Mouse (Mus musculus) testis, postnatal 10 days (tissue): Measurements from ENCODE around the gene Gm11492.

Experiments used
- DNase-seq: peaks from one replicate; pipeline ENCODE4 v3.0.0; 2021; ENCODE audit warnings: low spot score

Gm11492 gene

DNA sequence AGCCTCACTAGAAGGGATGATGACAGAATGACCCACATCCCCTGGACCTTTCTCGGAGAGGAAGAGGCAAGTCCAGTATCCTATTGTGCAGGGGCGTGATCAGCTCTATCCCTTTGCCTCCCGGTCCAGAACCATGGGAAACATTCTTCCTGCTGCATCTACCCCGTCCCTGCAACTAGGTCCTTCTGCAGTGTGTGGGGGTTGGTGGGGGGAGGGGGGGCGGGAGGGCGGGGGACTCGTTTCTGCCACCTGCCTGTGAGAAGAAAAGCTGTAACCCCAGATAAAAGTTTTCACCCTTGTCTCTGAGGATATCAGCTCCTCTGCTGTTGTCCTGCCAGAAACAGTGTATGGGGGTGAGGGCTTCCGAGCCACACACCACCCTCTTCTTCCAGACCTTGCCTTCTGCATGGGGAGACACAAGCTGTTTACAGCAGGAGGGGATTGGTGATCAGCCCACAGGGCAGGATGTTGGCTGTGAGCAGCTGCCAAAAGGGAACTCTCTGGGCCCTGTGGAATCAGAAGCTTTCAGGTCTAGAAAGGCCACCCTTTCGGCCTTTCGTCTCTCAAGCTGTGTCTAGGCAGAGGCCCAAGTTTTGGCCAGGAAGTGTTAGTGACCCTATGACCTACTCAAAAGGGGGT, 12.6 kb downstream of the Gm11492 start:
- DNase-seq: no peak

- no peak for DNase-seq
These were observed 13.3 kb downstream of the Gm11492 start for GRCm38 (mm10) chr11:87579713-87580112.

DNA sequence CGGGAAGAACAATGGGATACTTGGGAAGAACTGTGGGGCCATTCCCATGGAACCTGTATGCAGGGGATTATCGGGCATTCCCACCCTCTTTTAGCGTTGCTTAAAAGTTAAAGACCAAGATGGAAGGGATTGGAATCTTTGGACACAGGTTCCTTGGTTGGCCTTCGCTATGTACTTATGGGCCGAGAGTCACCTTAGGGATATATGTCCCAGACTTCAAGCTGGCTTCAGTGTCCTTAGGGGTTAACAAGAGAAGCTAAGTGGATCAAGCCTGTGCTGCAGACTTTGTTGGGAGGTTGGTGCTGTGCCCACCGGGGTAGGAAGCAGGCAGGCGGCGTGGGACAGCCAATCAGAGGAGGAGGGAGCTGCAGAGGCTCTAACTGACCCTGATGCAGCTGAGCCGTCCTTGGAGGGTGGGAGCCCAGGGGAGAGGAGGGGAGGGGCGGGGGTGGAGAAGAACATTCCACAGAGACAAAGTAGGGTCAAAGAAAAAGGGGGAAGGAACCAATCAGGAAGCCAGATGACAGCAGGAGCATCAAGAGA, 14.2 kb downstream of the Gm11492 start:
- DNase-seq: no peak

DNA sequence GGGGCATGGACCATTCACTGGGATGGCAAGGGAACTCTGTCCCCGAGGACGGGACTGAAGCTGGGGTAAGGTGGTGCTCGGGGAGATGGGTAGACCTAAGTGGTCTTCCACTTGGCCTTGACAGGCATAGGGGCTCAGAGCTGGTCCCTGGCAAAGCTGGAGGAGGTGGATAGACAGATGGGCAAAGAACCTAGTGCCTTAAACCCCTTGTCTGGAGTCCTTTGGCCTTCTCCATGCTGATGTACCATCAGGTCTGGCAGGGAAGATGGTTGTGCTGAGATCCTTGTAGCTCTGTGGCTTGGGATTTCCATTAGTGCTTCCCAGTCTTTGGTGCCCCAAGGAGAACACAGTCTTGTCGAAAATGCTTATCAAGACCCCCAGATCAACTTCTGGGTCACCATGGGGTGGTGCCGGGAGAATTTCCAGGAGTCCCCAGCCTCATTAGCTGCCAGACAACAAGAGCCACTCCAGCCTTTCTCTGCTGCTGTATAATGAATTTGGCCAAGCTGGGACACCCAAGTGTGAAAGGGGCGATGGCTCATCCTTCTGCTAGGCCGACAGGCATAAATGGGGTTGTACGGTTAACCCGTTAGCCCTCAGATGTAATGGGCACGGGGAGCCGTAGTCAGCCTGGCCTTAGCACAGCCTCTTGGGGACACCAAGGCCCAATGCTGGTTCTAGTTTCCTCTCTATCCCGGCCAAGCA, 14.9 kb downstream of the Gm11492 start:
- DNase-seq: no peak

DNA sequence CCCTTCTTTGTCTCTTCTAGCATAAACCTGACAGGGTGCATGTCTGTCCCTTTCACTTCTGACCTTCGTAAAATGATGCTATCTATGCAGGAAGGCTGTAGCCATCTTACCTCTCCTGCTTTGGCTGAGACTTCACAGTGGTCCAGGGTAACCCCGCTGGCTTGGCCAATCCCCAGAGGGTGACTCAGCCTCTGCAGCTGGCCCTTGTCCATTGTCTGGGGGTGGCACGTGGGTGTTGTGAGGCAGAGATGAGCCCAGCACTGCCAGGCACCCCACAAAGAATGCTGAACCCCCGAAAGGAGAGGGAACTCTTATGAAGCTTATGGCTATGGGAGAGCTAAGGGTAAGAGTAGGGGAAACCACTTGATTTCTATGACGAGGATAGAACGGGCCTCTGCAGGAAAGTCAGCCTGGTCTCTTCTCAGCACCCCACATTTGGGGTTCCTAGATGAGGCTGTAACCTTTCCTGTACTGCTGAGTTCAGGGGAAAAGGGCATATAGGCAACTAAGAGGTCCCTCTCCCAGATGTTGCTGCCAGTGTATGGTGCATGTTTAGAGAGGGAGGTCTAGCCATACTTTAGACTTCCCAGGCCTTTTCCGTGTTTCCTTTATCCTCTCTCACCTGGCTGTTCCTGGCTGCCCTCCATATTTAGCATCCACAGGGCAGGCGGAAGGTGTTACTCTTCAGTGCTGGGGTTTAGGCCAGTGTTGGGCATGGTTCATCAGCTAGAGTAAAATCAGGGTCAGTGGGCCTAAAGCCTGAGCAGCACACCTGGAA, 15.7 kb downstream of the Gm11492 start:
- no peak for DNase-seq

DNA sequence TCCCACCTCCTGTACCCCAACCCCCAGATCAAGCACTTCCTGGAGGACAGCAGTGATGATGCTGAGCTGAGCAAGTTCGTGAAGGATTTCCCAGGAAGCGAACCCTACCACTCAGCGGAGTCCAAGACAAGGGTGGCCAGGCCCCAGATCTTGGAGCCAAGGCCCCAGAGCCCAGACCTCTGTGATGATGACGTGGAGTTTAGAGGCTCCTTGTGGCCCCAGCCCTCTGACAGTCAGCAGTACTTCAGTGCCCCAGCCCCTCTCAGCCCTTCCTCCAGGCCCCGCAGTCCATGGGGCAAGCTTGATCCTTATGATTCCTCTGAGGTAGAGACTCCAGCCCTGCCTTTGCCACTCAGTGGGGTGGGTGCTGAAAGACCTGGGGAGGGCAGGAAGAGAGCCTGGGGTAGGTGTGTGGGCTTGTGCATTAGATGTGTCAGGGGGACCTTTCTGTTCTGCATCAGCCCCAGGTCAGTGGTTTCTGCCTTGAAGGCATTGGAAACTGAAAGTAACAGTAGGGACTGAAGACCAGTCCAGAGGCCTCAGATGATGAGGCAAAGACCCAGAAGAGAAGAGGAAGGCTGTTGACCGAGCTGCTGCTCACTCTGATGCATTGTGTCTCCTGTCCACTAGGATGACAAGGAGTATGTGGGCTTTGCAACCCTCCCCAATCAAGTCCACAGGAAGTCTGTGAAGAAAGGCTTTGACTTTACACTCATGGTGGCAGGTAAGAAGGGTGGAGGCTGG, 17.0 kb downstream of the Gm11492 start:
- DNase-seq: no peak

DNA sequence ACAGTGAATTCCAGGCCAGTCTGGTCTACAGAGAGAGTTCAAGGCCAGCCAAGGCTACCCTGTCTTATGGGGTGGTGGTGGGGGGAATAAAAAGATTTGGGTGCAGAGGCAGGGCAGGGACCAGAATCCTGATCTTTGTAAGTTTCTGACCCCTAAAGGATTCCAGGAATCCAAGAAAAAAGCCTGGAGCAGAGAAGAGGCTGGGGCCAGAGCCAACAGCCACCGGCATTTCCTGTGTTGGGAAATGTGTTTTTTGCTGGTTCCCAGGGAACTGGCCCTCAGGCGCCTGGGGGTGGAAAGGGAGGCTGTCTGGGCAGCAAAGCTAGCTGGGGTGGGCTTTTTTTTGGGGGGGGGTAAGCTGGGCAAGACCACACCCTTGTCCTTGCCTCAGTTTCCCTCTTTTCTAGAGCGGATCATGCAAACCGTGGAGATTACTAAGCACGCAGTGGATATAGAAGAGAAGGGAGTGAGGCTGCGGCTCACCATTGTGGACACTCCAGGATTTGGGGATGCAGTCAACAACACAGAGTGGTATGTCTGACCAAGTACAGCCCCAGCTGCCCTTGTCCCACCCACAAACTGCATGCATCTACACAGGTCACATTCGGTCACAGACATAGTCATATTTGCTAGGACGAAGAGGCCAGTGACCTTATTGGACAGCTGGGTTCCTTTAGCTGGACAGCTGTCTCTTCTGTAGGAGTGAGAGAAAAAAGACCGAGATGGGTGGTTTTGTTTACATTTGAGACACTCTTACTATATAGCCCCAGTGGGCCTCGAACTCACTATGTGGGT, 18.5 kb downstream of the Gm11492 start:
- no peak for DNase-seq

DNA sequence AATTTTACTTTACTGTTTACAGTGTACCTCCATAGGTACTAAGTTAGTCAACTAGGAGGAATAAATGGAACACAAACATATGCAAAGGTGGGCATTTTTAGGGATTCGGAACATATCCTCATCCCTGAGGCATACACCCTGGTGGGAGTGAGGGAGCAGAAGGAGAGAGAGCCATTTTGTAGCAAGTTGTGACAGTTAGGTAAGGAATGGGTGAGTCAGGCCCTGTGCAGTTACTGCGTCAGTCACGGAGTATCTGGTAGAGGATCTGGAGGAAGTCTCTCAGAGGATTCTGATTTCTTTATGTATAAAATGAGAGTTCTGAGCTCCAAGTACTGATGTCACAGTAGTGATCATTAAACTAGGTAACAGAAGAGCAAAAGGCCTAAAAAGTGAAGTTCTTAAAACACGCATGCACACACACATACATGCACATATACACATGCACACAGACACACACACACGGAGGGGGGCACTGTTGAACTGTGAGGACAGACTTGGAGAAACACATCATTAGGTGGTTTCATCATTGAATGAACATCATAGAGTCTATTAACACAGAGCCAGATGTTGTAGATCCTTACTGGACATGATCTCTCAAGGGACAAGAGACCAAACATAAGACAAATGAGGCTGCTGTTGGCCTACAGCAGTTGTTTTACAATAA, 20.9 kb downstream of the Gm11492 start:
- no peak for DNase-seq

DNA sequence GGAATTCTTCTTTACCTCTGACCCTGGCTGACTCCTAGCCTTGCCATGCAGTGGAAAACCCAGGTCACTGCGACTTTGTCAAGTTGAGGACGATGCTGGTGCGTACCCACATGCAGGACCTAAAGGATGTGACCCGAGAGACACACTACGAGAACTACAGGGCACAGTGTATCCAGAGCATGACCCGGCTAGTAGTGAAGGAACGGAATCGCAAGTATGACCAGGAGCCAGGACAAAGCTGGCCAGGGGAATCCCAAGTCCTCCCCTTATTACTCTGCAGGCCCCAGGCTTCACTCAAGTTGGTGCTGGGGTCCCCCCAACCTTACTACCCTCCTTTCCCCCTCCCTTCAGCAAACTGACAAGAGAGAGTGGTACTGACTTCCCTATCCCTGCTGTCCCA, 23.2 kb downstream of the Gm11492 start:
- no peak for DNase-seq

DNA sequence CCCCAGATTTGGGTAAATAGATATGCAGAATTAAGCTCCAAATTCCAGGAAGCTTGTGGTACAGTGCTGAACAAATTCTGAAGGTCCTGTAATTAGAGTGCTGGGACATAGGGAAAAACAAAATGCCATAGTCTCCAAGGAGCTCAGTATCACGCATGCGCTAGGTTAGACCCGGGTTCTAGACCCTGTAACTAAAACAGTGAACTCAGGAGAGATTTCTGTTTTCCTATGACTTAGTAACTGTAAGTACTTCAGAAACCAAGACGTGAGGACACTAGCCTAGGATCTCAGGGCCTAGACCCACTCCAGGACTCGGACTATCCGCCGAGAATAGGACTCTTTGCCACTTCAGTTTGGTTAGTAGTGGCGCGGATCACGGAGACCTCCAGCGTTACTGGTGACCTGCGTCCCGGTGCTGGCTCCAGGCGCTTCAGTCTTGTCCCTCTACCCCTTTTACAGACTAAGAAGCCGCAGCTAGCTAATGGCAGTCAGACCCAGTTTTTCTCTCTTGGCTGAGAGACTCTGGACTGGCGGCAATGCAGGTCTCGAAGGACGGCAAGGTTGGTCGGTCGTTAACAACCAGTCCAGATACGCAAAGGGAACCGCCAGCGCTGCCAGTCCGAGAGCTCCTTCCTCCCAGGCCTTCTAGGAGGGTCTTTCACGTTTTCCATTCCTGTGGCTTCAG, 24.5 kb downstream of the Gm11492 start:
- DNase-seq: peak; percentile 63

- DNase-seq: peak; percentile 96
These were observed 25.3 kb downstream of the Gm11492 start, which contains the start of gene Mtmr4 for GRCm38 (mm10) chr11:87591526-87592353. Gene Mtmr4 (plus strand): TSS chr11:87592162.

- peak; percentile 92 for DNase-seq
These were observed 25.9 kb downstream of the Gm11492 start for GRCm38 (mm10) chr11:87592354-87592695.

DNA sequence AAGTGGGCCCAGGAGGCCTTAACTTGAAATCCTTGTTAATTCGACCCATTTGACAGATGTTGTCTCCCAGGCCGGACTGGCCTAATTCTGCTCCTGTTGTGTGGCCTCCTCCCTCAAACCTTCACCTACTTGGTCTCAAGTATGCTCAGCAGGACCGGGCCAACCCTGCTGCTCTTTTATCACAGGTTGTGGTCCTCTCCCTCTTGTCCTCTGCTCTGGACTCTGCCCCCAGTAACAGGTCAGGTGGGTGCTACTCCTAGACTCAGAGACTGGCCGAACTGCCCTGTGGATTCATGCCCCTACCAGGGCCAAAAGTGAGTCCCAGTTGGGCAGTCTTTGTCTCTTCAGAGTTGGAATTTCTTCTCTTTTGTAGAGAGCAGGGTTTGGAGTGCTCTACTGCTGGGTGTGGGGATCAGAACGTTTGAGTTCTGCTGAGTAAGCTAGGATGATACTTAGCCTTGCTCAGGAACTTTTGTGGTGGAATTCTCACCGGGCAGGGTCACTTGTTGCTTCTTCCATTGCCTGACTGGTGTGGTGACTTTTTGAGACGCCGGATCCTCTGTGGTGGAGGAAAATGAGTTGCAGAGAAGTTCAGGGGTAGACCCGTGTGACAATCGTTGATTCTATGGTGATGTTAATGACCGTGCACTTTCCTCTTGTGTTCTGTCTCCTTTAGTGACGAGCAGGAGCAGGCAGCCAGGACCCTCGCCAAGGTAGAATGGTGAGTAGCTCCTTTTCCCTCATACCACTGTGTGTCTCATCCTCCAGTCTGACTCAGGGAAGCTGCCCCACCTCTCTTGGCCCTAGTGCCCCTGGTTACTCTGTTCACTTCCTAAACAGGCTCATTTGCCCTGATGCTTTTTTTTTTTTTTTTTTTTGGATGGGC, 26.5 kb downstream of the Gm11492 start:
- DNase-seq: no peak

GRCm38 (mm10) chr11:87595327-87595841, 28.9 kb downstream of the Gm11492 start:
- peak; percentile 85 for DNase-seq

GRCm38 (mm10) chr11:87595976-87596375, 29.5 kb downstream of the Gm11492 start:
- DNase-seq: no peak

DNA sequence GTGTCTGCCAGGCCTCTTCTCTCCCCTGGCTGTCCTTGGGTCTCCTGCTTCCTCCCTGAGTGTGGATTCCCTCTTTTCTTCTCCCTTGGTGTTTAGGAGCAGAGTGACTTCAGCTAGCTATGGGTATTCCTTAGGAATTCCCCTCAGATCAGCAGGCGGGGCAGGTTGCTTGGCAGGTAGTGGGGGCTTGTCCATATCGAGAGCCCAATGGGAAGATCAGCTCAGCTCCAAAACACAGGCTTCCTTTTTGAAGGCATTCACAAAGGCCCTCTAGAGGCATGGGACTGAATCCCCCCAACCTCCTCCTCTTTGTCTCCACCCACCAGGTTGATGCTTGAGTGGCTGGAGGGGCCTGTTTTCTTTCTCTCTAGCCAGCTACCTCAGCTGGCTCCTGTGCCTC, 30.0 kb downstream of the Gm11492 start:
- DNase-seq: no peak

GRCm38 (mm10) chr11:87597061-87597460, 30.6 kb downstream of the Gm11492 start:
- no peak for DNase-seq
